In genomic region chr8:121898401-121898931, GRCm38 (mm10) we compare ENCODE assay signal across 8 mouse cellular contexts. TPM values are rescaled to one million over a fixed set of nuclear protein-coding genes. Genes with fewer than 3 reads are reported as not detected.
A peak's percentile ranks its signal among the peaks of the same experiment; 100 is the strongest.
DNase-seq lines count a peak whose midpoint lies in the region; ATAC-seq and TF ChIP-seq lines count a peak whose summit lies in the region.

No protein-coding gene starts in this region.

- H3K4me3 ChIP-seq in G1E (ENCODE audit: low read depth, low read length): peak overlapping the region; percentile 65; the same call in 1 of the 2 replicates
- H3K4me3 ChIP-seq in forebrain, embryonic 16.5 days (replicated peaks; ENCODE audit: low read length): no peak overlapping the region
- no peak overlapping the region for H3K4me3 ChIP-seq in neural tube, embryonic 15.5 days (replicated peaks)

- H3K36me3 ChIP-seq in G1E (replicated peaks): peaks cover 96% of the 10 kb centered on the region
- no peaks in the 10 kb centered on the region for H3K36me3 ChIP-seq in forebrain, embryonic 16.5 days (ENCODE audit: control insufficient read depth, insufficient read depth)
- H3K36me3 ChIP-seq in neural tube, embryonic 15.5 days: peaks cover 3% of the 10 kb centered on the region; the same call in 1 of the 2 replicates

- TF ChIP-seq CTCF in G1E (IDR thresholded peaks at IDR 0.05; ENCODE audit: low read depth, low read length): no peak

- peak; percentile 91 for DNase-seq in G1E (ENCODE audit: low spot score)
- peak; percentile 73 for DNase-seq in cerebellum, adult 11-12 months
- DNase-seq in heart, postnatal 25 days (ENCODE audit: low spot score): peak; percentile 73
- peak; percentile 77 to 78 for DNase-seq in layer of hippocampus, adult 18-20 months (ENCODE audit: low spot score in 2 of 2)
- peak; percentile 88 to 94 for DNase-seq in lung, adult 18-20 months
- DNase-seq in thymus, postnatal 36 days: peak; percentile 6 to 40

- 8% methylated on average over 4 of the region's 4 CpGs for WGBS in forebrain, embryonic 16.5 days
- 10% methylated on average over 4 of the region's 4 CpGs for WGBS in neural tube, embryonic 15.5 days

- H3K9ac ChIP-seq in forebrain, embryonic 16.5 days (replicated peaks; ENCODE audit: low read depth, low read length): peak overlapping the region; percentile 45
- 0 out of 2 replicates have a peak overlapping the region, but pooled peaks have one; percentile 2 for H3K9ac ChIP-seq in neural tube, embryonic 15.5 days (replicated peaks)

- peak overlapping the region; percentile 25 for H3K4me2 ChIP-seq in forebrain, embryonic 16.5 days (ENCODE audit: low read length)
- H3K4me2 ChIP-seq in neural tube, embryonic 15.5 days: peak overlapping the region; percentile 31

- peak; percentile 83 for ATAC-seq in G1E (ENCODE audit: extremely low read depth, insufficient number of reproducible peaks, low FRiP score, poor library complexity, severe bottlenecking)
- peak; percentile 95 for ATAC-seq in forebrain, embryonic 16.5 days
- peak; percentile 51; the same call in 1 of the 2 replicates for ATAC-seq in neural tube, embryonic 15.5 days (ENCODE audit: low FRiP score)

- H3K9me3 ChIP-seq in G1E (replicated peaks): no peaks in the 10 kb centered on the region
- H3K9me3 ChIP-seq in forebrain, embryonic 16.5 days (ENCODE audit: control insufficient read depth, low read length): no peaks in the 10 kb centered on the region
- no peaks in the 10 kb centered on the region for H3K9me3 ChIP-seq in neural tube, embryonic 15.5 days (replicated peaks)

- intact Hi-C loops in heart, postnatal 25 days (cut with DNase I): no loop called here

- peak overlapping the region; percentile 91 for H3K27ac ChIP-seq in forebrain, embryonic 16.5 days (ENCODE audit: low read length)
- peak overlapping the region; percentile 48 for H3K27ac ChIP-seq in neural tube, embryonic 15.5 days (replicated peaks)

- no peaks in the 10 kb centered on the region for H3K27me3 ChIP-seq in G1E (ENCODE audit: insufficient read depth, low read length)
- H3K27me3 ChIP-seq in forebrain, embryonic 16.5 days (replicated peaks; ENCODE audit: control insufficient read depth, insufficient read depth, low read length): no peaks in the 10 kb centered on the region
- no peaks in the 10 kb centered on the region for H3K27me3 ChIP-seq in neural tube, embryonic 15.5 days (replicated peaks)

- peaks cover 78% of the 10 kb centered on the region for H3K4me1 ChIP-seq in G1E (ENCODE audit: insufficient read depth, low read depth, low read length)
- H3K4me1 ChIP-seq in forebrain, embryonic 16.5 days (replicated peaks; ENCODE audit: control insufficient read depth, insufficient read depth, low read length): peaks cover 29% of the 10 kb centered on the region
- peaks cover 40% of the 10 kb centered on the region for H3K4me1 ChIP-seq in neural tube, embryonic 15.5 days

RNA-seq across cellular contexts. Expression of gene Slc7a5, which starts 9.0 kb away (rescaled TPM):
- total RNA-seq in G1E (2014; fragmentation: Nextera tagmentation) (88.8 and 141 TPM in 2 replicates), G1E (2017) (32.5 and 32.6 TPM in 2 replicates)
- polyA plus RNA-seq in G1E (2012): 92.9 and 127 TPM in 2 replicates
- polyA plus RNA-seq in forebrain, embryonic 16.5 days (2015; fragmentation: Nextera tagmentation; extraction: Ambion mirVana): 44.1 and 47.5 TPM in 2 replicates
- 1 to 10 TPM; 3.2 to 4.9 TPM for total RNA-seq in heart, postnatal 25 days (2021)
- 10 to 100 TPM; 52.8 to 55.7 TPM for total RNA-seq in layer of hippocampus, adult 18-20 months (2021)
- 39.6 and 41.1 TPM in 2 replicates for polyA plus RNA-seq in neural tube, embryonic 15.5 days (2015; fragmentation: Nextera tagmentation; extraction: Ambion mirVana)

RNA-seq across cellular contexts. Expression of gene Car5a, which starts 46.2 kb away (rescaled TPM):
- total RNA-seq in G1E (2014; fragmentation: Nextera tagmentation) (0.68 and 1.4 TPM in 2 replicates), G1E (2017) (0.16 TPM in 1 of 2 replicates, not detected in the other)
- 0.41 and 0.57 TPM in 2 replicates for polyA plus RNA-seq in G1E (2012)
- 0.50 and 0.72 TPM in 2 replicates for polyA plus RNA-seq in forebrain, embryonic 16.5 days (2015; fragmentation: Nextera tagmentation; extraction: Ambion mirVana)
- total RNA-seq in heart, postnatal 25 days (2021): not detected
- total RNA-seq in layer of hippocampus, adult 18-20 months (2021): under 1 TPM; 0.25 to 0.54 TPM
- polyA plus RNA-seq in neural tube, embryonic 15.5 days (2015; fragmentation: Nextera tagmentation; extraction: Ambion mirVana): 0.46 and 0.50 TPM in 2 replicates

RNA-seq across cellular contexts. Expression of gene Banp, which starts 51.1 kb away (rescaled TPM):
- 35.7 and 43.5 TPM in 2 replicates for total RNA-seq in G1E (2014; fragmentation: Nextera tagmentation)
- total RNA-seq in G1E (2017): 42.5 and 46.6 TPM in 2 replicates
- polyA plus RNA-seq in G1E (2012): 49.1 and 50.7 TPM in 2 replicates
- polyA plus RNA-seq in forebrain, embryonic 16.5 days (2015; fragmentation: Nextera tagmentation; extraction: Ambion mirVana): 68.4 and 69.9 TPM in 2 replicates
- total RNA-seq in heart, postnatal 25 days (2021): 10 to 100 TPM; 15.0 to 26.5 TPM
- 10 to 100 TPM; 49.9 to 58.2 TPM for total RNA-seq in layer of hippocampus, adult 18-20 months (2021)
- polyA plus RNA-seq in neural tube, embryonic 15.5 days (2015; fragmentation: Nextera tagmentation; extraction: Ambion mirVana): 51.1 and 52.8 TPM in 2 replicates

Comparison
In these comparisons a context has a peak if more than half of its experiments do, and no peak if none do; other contexts are left out.
1. DNase-seq: peak in every context shown above with its lines; median percentile 91 in G1E; 91 in lung, adult 18-20 months; 78 in layer of hippocampus, adult 18-20 months; 73 in cerebellum, adult 11-12 months; 73 in heart, postnatal 25 days; 23 in thymus, postnatal 36 days.
2. RNA of gene Slc7a5, which starts 9.0 kb away (total RNA-seq): 32.5 to 141 TPM in G1E and 52.8 to 55.7 TPM in layer of hippocampus, adult 18-20 months; 3.2 to 4.9 TPM in heart, postnatal 25 days; every median in the first group is over 4 times any median in the second.
3. Peak in every context shown above with its lines, with median percentiles within 50 percentile points of each other: ATAC-seq.